Mouse (Mus musculus) gastrocnemius, postnatal 25 days (tissue): ENCODE measurements around the gene Gm9945. TPM values are rescaled to one million over a fixed set of nuclear protein-coding genes. Genes with fewer than 3 reads are reported as not detected.

Source experiments
- DNase-seq: peaks from one replicate; pipeline ENCODE4 v3.0.0; 2022
- total RNA-seq, 2 experiments: library from RNA; stranded (reverse); gene quantifications; 1 replicate in 1 of 2; 2 replicates in 1 of 2; pipeline ENCODE4 v1.2.3; 2021

Gm9945 gene
- total RNA-seq, 2 experiments from 2014 or later = not detected

GRCm38 (mm10) chr11:53461727-53462126 is 18.2 kb upstream of the Gm9945 start:
- DNase-seq = no peak

DNA sequence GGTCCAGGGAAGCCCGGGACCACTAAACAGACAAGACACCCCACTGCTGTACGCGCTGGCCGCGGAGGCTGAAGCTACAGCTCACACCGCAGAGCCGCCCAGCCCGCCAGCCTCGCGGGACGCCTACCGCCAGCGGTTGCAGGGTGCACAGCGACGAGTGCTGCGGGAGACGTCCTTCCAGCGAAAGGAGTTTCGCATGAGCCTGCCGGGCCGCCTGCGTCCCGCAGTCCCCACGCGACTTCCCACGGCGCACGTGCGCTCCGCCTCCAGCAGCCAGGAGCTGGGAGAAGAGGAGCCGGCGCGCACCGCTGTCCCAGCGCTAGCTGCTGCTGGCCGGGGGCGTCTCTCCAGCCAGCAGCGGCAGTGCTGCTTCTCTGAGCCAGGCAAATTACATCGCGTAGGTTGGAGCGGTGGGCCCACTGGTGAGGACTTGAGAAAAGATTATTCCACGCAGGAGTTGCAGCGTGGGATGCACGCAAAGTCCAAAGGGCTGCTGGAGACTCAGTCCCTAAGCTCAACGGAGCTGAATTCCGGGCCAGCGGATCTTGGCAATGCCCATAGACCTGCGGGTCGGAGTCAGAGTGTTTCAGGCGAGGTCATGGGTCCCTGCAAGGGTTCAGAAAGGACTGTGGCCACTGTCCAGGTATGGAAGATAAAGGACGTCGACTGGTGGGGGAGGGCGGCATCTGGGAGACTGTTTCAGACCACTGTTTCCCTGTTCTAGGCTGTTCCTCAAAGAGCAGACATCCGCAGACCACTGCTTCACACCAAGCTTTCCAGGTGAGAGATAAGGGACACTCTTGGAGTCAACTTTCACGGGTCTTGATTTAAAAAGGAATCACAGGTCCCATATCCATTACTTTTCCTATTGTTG is 16.2 kb upstream of the Gm9945 start:
- DNase-seq = no peak

DNA sequence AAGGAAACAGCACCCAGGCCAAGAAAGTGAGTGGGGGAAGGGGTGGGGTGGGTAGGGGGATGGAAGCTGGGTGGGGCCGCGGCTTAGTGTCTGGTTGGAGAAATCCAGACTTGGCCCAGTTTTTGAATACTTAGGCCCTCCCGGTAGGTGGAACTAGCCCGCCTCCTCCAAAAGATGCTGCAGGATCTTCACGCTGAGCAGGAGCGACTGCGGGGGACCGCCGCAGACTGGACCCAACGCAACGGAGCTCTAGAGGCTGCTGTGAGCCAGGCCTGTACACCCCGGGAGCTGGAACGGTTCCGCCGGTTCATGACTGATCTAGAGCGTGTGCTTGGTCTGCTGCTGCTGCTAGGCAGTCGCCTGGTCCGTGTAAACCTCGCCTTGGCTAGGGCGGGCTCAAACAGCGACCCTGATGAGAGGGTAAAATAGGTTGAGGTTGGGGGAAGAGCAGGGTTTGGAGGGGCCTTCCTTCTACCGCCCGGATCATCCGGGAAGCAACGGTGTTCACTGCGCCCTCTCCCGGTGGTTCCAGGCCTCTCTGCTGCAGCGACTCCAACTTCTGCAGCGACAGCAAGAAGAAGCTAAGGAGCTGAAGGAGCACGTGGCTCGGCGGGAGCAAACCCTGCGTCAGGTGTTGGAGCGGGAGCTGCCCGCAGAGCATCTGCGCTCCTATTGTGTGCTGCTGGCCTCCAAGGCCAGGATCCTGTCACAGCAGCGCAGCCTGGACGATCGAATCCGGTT is 13.6 kb upstream of the Gm9945 start:
- DNase-seq = peak; percentile 72

DNA sequence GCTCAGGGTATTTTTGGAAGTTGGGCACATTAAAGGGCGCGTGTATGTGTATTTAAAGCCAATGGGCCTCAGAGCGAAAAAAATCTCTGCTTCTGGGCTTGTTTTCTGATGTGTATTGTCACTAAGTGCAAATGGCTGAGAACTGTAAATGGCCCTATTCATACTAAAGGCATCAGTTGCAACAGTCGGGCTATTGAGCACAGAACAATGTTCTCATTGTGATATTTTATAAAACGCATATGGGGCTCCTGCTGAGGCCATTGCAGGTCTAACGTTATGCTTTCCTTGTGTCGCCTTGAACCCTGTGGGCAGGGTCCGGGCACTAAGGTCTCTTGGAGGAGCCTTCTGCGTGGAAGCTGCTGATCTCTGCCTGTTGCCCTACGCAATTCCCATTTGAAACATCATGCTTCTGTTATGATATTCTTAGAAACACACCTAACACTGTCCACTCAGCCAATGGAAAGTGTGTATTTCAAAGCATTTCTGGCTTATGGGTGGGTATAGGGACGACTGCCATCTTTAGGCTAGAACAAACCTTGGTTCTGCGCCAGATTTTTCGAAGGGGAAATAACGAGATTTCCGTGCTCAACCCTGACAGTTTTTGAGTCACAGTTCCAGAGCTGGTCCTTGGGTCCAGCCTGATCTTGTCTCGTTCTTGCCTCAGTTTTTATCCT is 10.5 kb upstream of the Gm9945 start:
- no peak for DNase-seq

GRCm38 (mm10) chr11:53469968-53470695 is 9.8 kb upstream of the Gm9945 start, which contains the start of gene Gm9837:
Gene Gm9837 (minus strand): TSS chr11:53470479.
- peak; percentile 75 for DNase-seq

DNA sequence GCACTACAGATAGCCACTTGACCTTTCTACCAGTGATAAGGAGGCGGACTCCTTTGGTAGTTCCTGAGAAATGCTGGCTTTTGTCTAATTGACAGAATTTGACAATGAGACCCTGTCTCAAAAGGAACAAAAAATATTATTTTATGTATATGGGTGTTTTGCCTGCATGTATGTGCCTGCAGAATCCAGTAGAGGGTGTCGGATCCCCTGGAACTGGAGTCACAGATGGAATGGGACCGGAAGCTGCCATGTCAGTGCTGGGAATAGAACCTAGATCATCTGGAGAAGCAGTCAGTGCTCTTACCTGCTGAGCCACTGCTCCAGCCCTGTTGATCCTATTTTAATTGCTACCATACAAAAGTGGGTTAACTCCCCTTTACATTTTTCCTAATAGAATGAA is 7.3 kb upstream of the Gm9945 start:
- DNase-seq = no peak

GRCm38 (mm10) chr11:53475620-53476019 is 4.3 kb upstream of the Gm9945 start:
- no peak for DNase-seq

GRCm38 (mm10) chr11:53477833-53478232 is 2.1 kb upstream of the Gm9945 start:
- no peak for DNase-seq

- DNase-seq = no peak
These were observed 1.4 kb upstream of the Gm9945 start for GRCm38 (mm10) chr11:53478383-53479170.

- DNase-seq = no peak
These were observed 689 bp upstream of the Gm9945 start for GRCm38 (mm10) chr11:53479171-53479782.

DNA sequence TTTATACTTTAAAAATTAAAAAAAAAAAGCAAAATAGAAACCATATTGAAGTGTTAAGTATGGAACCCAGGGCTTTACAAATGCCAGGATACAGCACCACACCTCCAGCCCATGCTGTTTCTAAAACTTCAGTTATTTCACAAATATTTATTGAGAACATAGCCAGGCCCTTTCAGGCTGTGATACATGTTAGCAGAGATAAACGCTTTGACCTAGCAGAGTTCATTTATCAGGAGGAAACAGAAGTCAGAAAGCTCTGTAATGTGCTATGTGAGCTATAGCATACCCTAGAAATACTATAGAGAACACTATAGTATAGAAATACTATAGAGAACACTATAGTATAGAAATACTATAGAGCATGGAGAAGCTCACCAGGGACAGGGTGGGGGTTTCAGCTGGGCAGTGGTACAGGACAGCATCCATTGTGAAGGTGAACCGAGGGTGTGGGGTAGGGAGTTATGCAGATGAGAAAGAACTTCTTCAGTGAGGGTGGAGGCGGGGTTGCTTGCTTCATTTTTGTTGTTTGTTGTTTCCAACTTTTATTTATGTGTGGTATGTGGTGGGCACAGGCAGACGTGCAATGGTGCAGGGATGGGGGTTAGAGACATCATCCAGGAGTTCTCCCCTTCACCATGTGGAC is 1.2 kb downstream of the Gm9945 start:
- DNase-seq = no peak

GRCm38 (mm10) chr11:53483159-53483891 is 3.4 kb downstream of the Gm9945 start:
- no peak for DNase-seq

DNA sequence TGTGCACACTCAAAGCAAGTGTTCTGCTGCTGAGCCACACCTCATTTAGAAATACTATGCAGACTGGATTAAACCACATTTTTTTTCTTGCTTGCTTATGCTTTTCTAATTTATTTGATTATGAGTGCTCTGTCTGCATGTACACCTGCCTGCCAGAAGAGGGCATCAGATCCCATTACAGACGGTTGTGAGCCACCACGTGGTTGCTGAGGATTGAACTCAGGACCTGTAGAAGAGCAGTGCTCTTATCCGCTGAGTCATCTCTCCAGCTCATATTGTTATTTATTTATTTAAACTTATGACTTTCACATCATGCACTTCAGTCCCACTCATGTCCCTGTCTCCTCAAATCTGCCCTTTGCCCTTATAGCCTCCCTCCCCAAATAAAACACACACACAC is 5.8 kb downstream of the Gm9945 start:
- no peak for DNase-seq

GRCm38 (mm10) chr11:53486351-53486750 is 6.4 kb downstream of the Gm9945 start:
- DNase-seq = no peak

- DNase-seq = no peak
These were observed 7.0 kb downstream of the Gm9945 start for GRCm38 (mm10) chr11:53486822-53487594.

GRCm38 (mm10) chr11:53489007-53489406 is 9.0 kb downstream of the Gm9945 start:
- DNase-seq = no peak

DNA sequence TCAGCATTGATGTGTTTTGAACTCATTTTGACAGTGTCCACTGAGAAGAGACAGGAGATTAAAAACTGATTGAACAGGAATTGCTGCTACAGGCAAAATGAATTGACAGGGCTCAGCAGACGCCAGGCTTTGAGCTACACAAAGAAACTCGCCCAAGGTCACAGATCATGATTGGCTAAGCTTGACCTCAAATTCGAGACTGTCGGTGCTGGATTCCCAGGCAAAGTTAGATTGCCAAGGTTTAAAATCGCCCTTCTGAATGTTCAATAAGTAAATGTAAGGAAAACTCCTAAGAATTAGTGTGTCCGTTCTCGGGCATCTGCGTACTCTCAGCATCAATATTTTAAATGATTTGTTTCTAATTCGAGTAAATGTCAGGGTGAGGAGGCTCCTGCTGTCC is 9.5 kb downstream of the Gm9945 start:
- DNase-seq = no peak

GRCm38 (mm10) chr11:53491954-53492401 is 12.0 kb downstream of the Gm9945 start:
- DNase-seq = peak; percentile 48
